Mouse (Mus musculus) cerebellum, adult 2 months (tissue): ENCODE measurements at regions not wholly inside any gene's neighbourhood (a gene's known extent, or its start where the extent isn't known, plus 50 kb on each side); places are given as distances from the start of the nearest gene placed in this dataset.

Experiments used
- CTCF ChIP-seq: fragments of 200-500 bp; IDR thresholded peaks from 2 replicates; pipeline ENCODE4 v1.5.1; 2011; ENCODE audit warnings: low read depth, mild to moderate bottlenecking, control low read depth, low read length, moderate library complexity, borderline replicate concordance; ENCODE audit not compliant: insufficient read depth
- POLR2A ChIP-seq: fragments of 200-500 bp; IDR thresholded peaks from 2 replicates; pipeline ENCODE4 v1.6.1; 2011; ENCODE audit warnings: low read length, control low read depth, borderline replicate concordance; ENCODE audit not compliant: insufficient read depth

- TF ChIP-seq CTCF (no peak), POLR2A (no peak)
Measured at GRCm38 (mm10) chr4:99392986-99393385, 97.3 kb downstream of the Gm12689 start.
